Mouse (Mus musculus) frontal cortex, postnatal 25 days (tissue): ENCODE results near the gene Smc1b.

ENCODE experiments used
- DNase-seq, 2 experiments: peaks; one replicate each; pipeline ENCODE4 v3.0.0; 2022; ENCODE audit warnings: low spot score in 2 of 2

Gene Smc1b

DNA sequence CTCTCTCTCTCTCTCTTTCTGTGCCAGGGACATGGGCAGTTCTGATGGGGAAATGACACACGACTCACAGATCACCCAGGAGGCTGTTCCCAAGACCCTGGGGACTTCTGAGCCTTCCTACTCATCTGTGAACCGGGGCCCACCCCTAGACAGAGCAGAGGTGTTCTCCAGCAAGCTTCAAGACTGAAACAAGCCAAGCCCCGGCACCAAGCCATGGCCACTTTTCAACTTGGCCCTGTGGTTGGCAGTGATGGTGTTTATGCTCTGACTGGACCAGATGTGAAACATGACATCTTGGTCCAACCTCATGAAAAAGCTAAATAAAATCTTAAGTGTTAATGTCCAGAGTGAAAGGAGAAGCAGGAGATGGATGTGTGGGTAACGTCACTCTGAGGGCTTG lies 109.6 kb downstream of the Smc1b start:
- DNase-seq: no peak

DNA sequence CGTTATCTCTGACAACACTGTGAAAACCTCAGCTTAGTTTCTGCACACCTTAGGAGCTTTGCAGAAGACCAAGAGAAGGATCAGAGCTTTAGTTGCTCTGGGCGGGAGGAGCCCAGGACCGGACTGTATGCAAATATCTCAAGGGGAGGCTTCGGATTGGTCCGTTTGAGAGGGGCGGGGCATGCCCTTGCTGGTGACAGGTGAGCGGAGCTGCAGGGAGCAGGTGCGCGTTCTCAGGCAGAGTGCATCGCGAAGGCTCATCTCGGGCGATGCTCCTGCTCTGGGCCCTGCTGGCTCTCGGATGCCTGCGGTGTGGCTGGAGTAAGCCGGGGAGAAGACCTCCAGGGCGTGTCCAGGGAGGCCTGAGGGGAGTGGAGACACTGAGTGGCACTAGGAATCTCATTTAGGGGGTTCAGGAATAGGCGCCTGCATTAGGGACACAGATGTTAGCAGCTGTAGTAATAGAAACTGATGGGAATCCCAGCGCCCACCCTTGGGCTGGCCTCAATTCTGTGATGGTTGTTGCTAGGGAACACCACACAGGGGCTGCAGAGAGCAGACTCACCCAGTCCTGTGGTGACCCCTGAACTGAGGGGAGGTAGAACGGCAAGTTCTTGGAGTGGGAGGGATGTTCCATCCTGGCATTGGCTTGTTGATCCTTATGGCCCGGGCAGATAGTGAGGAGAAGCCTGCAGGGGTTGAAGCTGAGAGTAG lies 114.7 kb downstream of the Smc1b start, which contains the start of gene Upk3a:
Gene Upk3a (plus strand): TSS at position 191 of the 714 bp plus-strand sequence.
- DNase-seq: no peak

DNA sequence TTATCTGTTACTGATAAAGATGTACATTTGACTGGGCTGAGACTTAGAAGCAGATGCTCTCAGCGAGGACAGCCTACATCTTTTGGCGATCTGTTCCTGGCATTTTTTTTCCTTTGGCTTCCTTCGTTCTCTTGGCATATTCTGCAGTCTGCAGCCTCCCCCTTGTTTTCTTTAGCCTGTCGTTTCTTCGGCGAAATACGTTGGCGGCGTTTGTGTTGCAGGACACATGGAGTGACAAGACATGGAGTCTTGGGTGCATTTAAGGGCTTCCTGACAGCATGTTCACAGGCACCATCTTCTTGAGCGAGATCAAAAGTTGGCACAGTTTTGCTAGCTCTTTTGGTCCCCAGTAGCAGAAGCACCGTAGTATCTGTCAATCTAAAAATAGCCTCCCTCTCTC lies 116.0 kb downstream of the Smc1b start:
- DNase-seq: no peak
